Mouse (Mus musculus): Measurements from ENCODE around the gene Zgpat.

DNA sequence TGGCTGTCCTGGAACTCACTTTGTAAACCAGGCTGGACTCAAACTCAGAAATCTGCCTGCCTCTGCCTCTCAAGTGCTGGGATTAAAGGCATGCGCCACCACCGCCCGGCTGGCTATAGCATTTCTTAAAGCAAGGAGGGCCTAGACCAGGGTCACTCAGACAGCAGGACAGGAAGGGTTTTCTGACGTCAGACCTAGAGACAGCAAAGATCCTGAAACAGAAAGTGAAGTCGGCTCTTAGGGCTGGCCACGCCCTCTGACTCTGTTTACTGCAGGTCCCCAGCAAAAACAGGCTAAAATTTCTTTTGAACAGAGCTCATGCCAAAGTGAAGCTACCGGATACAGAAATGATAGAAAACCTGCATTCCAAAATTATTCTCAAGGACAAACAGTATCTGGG is 44.9 kb downstream of the Zgpat start:
- no peak for TF ChIP-seq CTCF (conservative IDR thresholded peaks at IDR 0.05 in 1 of 2, IDR thresholded peaks at IDR 0.05 in 1 of 2; ENCODE audit: low read depth in 2 of 2, low read length in 2 of 2)
- no peak for TF ChIP-seq ZC3H11A (IDR thresholded peaks at IDR 0.05; ENCODE audit: low read depth, low read length)
- TF ChIP-seq CHD2 (IDR thresholded peaks at IDR 0.05; ENCODE audit: low read length), result no peak
- no peak for TF ChIP-seq ZKSCAN1 (IDR thresholded peaks at IDR 0.05; ENCODE audit: borderline replicate concordance, low read depth, low read length)
- no peak for TF ChIP-seq MYC (IDR thresholded peaks at IDR 0.05; ENCODE audit: low read depth, low read length)
- no peak for TF ChIP-seq MXI1 (IDR thresholded peaks at IDR 0.05; ENCODE audit: low read depth, low read length)
- no peak for TF ChIP-seq MAFK (IDR thresholded peaks at IDR 0.05; ENCODE audit: insufficient replicate concordance, low read length)
- TF ChIP-seq POLR2AphosphoS2 (IDR thresholded peaks at IDR 0.05; ENCODE audit: low read depth, low read length), result no peak
- no peak for TF ChIP-seq TBP (conservative IDR thresholded peaks at IDR 0.05; ENCODE audit: low read depth, low read length)
- no peak for TF ChIP-seq MEF2A (IDR thresholded peaks at IDR 0.05; ENCODE audit: borderline replicate concordance, low read depth, low read length)
- no peak for TF ChIP-seq ZMIZ1 (IDR thresholded peaks at IDR 0.05; ENCODE audit: low read depth, low read length)

Measured in CH12.LX (cell line).